Mouse (Mus musculus) layer of hippocampus, adult 2 months (tissue): ENCODE data around the gene Smarcal1. TPM values are rescaled to one million over a fixed set of nuclear protein-coding genes. Genes with fewer than 3 reads are reported as not detected.
A peak's percentile ranks its signal among the peaks of the same experiment; 100 is the strongest.

Experiments
- DNase-seq, 2 experiments: peaks; one replicate each; pipeline ENCODE4 v3.0.0; 2022; ENCODE audit warnings: low spot score in 2 of 2
- H3K27ac ChIP-seq: fragments of 200-600 bp; 2 replicates; pipeline ENCODE4 v1.8.1; 2022
- H3K4me3 ChIP-seq: fragments of 200-600 bp; 2 replicates; pipeline ENCODE4 v1.8.1; 2022; ENCODE audit warnings: mild to moderate bottlenecking
- CTCF ChIP-seq: fragments of 200-600 bp; conservative IDR thresholded peaks from 2 replicates; pipeline ENCODE4 v1.8.1; 2022; ENCODE audit warnings: antibody characterized with exemption, mild to moderate bottlenecking, moderate library complexity
- total RNA-seq, 2 experiments: library from RNA; stranded (reverse); gene quantifications; 2 replicates each; pipeline ENCODE4 v1.2.3; 2021

Smarcal1 gene
- total RNA-seq, 2 experiments from 2014 or later, result 64.8 to 66.4 TPM

GRCm38 (mm10) chr1:72574047-72574446, 9.0 kb upstream of the Smarcal1 start:
- TF ChIP-seq CTCF, result no peak
- no peak for DNase-seq
- Histone ChIP-seq H3K27ac (no peak overlapping the region), H3K4me3 (no peak overlapping the region)

- DNase-seq, result no peak
These were observed 8.4 kb upstream of the Smarcal1 start for GRCm38 (mm10) chr1:72574608-72575007.

GRCm38 (mm10) chr1:72575121-72575520, 7.9 kb upstream of the Smarcal1 start:
- TF ChIP-seq CTCF, result peak; percentile 77
- no peak overlapping the region for H3K4me3 ChIP-seq
- no peak overlapping the region for H3K27ac ChIP-seq
- DNase-seq, result no peak

More at GRCm38 (mm10) chr1:72574608-72575007, 8.4 kb upstream of the Smarcal1 start:
- no peak overlapping the region for H3K4me3 ChIP-seq
- H3K27ac ChIP-seq, result no peak overlapping the region
- TF ChIP-seq CTCF, result no peak

- TF ChIP-seq CTCF, result no peak
- no peak for DNase-seq
- Histone ChIP-seq H3K27ac (peak overlapping the region; percentile 80), H3K4me3 (no peak overlapping the region)
These were observed 5.5 kb upstream of the Smarcal1 start for GRCm38 (mm10) chr1:72577481-72577922.

GRCm38 (mm10) chr1:72578351-72578750, 4.7 kb upstream of the Smarcal1 start:
- no peak for TF ChIP-seq CTCF
- Histone ChIP-seq H3K27ac (peak overlapping the region; percentile 80), H3K4me3 (peak overlapping the region; percentile 42)
- peak in 1 of 2 experiments; percentile 53 for DNase-seq

GRCm38 (mm10) chr1:72578806-72579205, 4.2 kb upstream of the Smarcal1 start:
- H3K27ac ChIP-seq, result peak overlapping the region; percentile 80
- TF ChIP-seq CTCF, result no peak

GRCm38 (mm10) chr1:72583906-72584305, 855 bp downstream of the Smarcal1 start:
- no peak for DNase-seq
- no peak for TF ChIP-seq CTCF
- H3K27ac ChIP-seq, result peak overlapping the region; percentile 94

More at GRCm38 (mm10) chr1:72578806-72579205, 4.2 kb upstream of the Smarcal1 start:
- peak overlapping the region; percentile 42 for H3K4me3 ChIP-seq
- DNase-seq, result peak in 1 of 2 experiments; percentile 34

GRCm38 (mm10) chr1:72585971-72586875, 3.2 kb downstream of the Smarcal1 start:
- H3K4me3 ChIP-seq, result no peak overlapping the region
- no peak for TF ChIP-seq CTCF
- DNase-seq, result no peak
- no peak overlapping the region for H3K27ac ChIP-seq

More at GRCm38 (mm10) chr1:72583906-72584305, 855 bp downstream of the Smarcal1 start:
- H3K4me3 ChIP-seq, result peak overlapping the region; percentile 94

GRCm38 (mm10) chr1:72587532-72587931, 4.5 kb downstream of the Smarcal1 start:
- DNase-seq, result no peak
- Histone ChIP-seq H3K4me3 (no peak overlapping the region), H3K27ac (no peak overlapping the region)
- TF ChIP-seq CTCF, result no peak

- Histone ChIP-seq H3K4me3 (no peak overlapping the region), H3K27ac (no peak overlapping the region)
- DNase-seq, result no peak
- TF ChIP-seq CTCF, result no peak
These were observed 5.7 kb downstream of the Smarcal1 start for GRCm38 (mm10) chr1:72588763-72589162.

- TF ChIP-seq CTCF, result no peak
- DNase-seq, result no peak
- H3K4me3 ChIP-seq, result no peak overlapping the region
- H3K27ac ChIP-seq, result no peak overlapping the region
These were observed 7.6 kb downstream of the Smarcal1 start for GRCm38 (mm10) chr1:72590636-72591035.

- TF ChIP-seq CTCF, result no peak
- H3K4me3 ChIP-seq, result no peak overlapping the region
- DNase-seq, result no peak
- H3K27ac ChIP-seq, result no peak overlapping the region
These were observed 9.3 kb downstream of the Smarcal1 start for GRCm38 (mm10) chr1:72592350-72592749.

- peak; percentile 67 to 73 for DNase-seq
- Histone ChIP-seq H3K27ac (peak overlapping the region; percentile 69), H3K4me3 (no peak overlapping the region)
- peak; percentile 28; the same call in 1 of the 2 replicates for TF ChIP-seq CTCF
These were observed 10.4 kb downstream of the Smarcal1 start for GRCm38 (mm10) chr1:72593340-72593951.
